Mouse (Mus musculus) limb, embryonic 11.5 days (tissue): ENCODE results near the gene Comp. TPM values are rescaled to one million over a fixed set of nuclear protein-coding genes. Genes with fewer than 3 reads are reported as not detected.
A peak's percentile ranks its signal among the peaks of the same experiment; 100 is the strongest.

Source experiments
- ATAC-seq: fragments of 200-750 bp; cut with Nextera tagmentation; 2 replicates; pipeline ENCODE4 v1.8.0; 2017; ENCODE audit warnings: low read depth; ENCODE audit not compliant: insufficient number of reproducible peaks, low FRiP score, low TSS enrichment
- DNase-seq: peaks from one replicate; pipeline ENCODE4 v3.0.0-alpha.2; 2015; ENCODE audit warnings: low spot score
- H3K27ac ChIP-seq: fragments of 300-500 bp; sonication (generic); replicated peaks from 2 replicates; pipeline ENCODE4 v1.5.1; 2014; ENCODE audit warnings: low read depth, mild to moderate bottlenecking, low read length
- H3K27me3 ChIP-seq: fragments of 300-500 bp; sonication (generic); 2 replicates; pipeline ENCODE4 v1.6.1; 2014; ENCODE audit warnings: mild to moderate bottlenecking, low read length, mixed read lengths; ENCODE audit not compliant: control insufficient read depth, insufficient read depth
- H3K36me3 ChIP-seq: fragments of 300-500 bp; sonication (generic); 2 replicates; pipeline ENCODE4 v1.6.1; 2014; ENCODE audit warnings: mild to moderate bottlenecking, low read length, moderate library complexity, mixed read lengths; ENCODE audit not compliant: control insufficient read depth, insufficient read depth
- H3K4me1 ChIP-seq: fragments of 300-500 bp; sonication (generic); 2 replicates; pipeline ENCODE4 v1.6.1; 2014; ENCODE audit warnings: low read length, mixed read lengths; ENCODE audit not compliant: control insufficient read depth, insufficient read depth
- H3K4me2 ChIP-seq: fragments of 300-500 bp; sonication (generic); 2 replicates; pipeline ENCODE4 v1.6.1; 2014; ENCODE audit warnings: low read depth, mild to moderate bottlenecking, moderate library complexity; ENCODE audit not compliant: severe bottlenecking
- H3K4me3 ChIP-seq: fragments of 300-500 bp; sonication (generic); 2 replicates; pipeline ENCODE4 v1.5.1; 2014; ENCODE audit warnings: low read depth, low read length
- H3K9ac ChIP-seq: fragments of 300-500 bp; sonication (generic); 2 replicates; pipeline ENCODE4 v1.6.1; 2014; ENCODE audit warnings: mild to moderate bottlenecking, low read length
- H3K9me3 ChIP-seq: fragments of 300-500 bp; sonication (generic); 2 replicates; pipeline ENCODE4 v1.6.1; 2016; ENCODE audit warnings: low read length; ENCODE audit not compliant: control insufficient read depth
- WGBS: fragments of 180-500 bp; shearing (Covaris S2); extraction: QIAGEN DNeasy Blood & Tissue Kit; methylation state at CpG from one replicate; pipeline ENCODE4 v1.1.7; 2014; 5-methylcytosine and 5-hydroxymethylcytosine counted together
- polyA plus RNA-seq: library from polyadenylated mRNA; unstranded; fragments of >200 nt; fragmentation: Nextera tagmentation; extraction: Ambion mirVana; gene quantifications from 2 replicates; pipeline ENCODE4 v1.2.1, GENCODE M21; 2014

Comp gene
- polyA plus RNA-seq, 1 experiment from 2014 or later = 0.43 TPM

DNA sequence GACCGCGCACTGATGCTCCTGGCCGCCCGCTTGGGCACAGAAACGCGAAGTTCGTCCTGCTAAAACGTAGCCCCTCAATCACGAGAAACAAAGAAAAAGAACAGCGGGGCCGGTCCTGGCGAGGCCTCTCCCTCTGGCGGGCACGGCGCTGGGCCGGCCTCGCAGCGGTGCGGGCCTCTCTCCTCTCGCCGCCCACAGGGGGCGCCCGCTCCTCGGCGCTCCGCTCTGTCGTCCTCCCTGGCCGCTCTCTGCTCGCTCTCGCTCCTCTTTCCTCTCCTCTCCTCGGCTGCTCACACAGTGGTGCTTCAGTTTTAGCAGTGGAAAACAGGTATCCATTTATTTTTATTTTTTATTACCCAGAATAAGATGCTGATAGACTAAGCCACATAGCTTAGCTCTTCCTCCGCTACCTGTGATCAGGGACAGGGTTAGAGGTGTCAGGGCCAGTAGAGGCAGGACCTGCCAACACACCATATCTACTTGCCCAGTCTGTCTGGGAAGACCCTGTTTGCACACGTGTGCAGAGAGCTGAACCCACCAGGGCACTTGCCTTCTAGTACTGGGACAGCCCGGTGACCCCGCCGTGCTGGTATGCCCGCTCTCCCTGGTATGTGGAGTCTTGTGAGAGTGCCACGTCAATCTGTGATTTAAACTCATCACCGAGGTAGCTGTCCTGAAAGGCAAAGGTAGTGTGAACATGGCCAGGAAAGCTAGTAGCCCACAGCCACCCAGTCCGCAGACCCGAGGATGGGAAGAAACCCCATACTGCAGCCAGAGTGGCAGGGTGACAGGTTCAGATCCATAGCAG, 41.1 kb upstream of the Comp start:
- H3K4me1 ChIP-seq = peaks cover 22% of the 10 kb centered on the region

DNA sequence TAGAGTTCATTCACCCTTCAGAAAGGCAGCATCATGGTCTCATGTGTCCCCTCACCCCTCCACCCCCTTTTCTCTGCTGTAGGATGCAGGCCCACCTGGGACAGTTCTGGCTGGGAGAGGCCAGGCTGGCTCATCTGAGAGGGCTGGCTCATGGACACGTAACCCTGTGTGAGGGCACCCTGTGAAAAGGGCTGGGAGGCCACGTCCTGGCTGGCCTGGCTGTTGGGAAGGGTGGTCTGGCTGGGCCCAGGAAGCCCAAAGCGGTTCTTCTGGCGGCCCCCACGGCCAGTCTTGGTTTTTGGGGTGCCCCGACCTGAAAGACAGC, 40.5 kb upstream of the Comp start:
- Histone ChIP-seq H3K4me3 (no peak overlapping the region), H3K4me2 (no peak overlapping the region), H3K9ac (no peak overlapping the region), H3K36me3 (peaks cover 55% of the 10 kb centered on the region), H3K9me3 (no peaks in the 10 kb centered on the region), H3K27ac (no peak overlapping the region), H3K4me1 (peaks cover 22% of the 10 kb centered on the region), H3K27me3 (no peaks in the 10 kb centered on the region)
- ATAC-seq = no peak
- no peak for DNase-seq
- WGBS = 87% methylated on average over 6 of the region's 6 CpGs

More for the DNA sequence above, 41.1 kb upstream of the Comp start:
- no peak overlapping the region for H3K4me3 ChIP-seq
- peaks cover 50% of the 10 kb centered on the region for H3K36me3 ChIP-seq
- no peaks in the 10 kb centered on the region for H3K9me3 ChIP-seq
- H3K4me2 ChIP-seq = 0 out of 2 replicates have a peak overlapping the region, but pooled peaks have one; percentile 7
- DNase-seq = peak; percentile 90
- WGBS = 25% methylated on average over 41 of the region's 41 CpGs
- peak overlapping the region; percentile 49; the same call in 1 of the 2 replicates for H3K9ac ChIP-seq
- no peaks in the 10 kb centered on the region for H3K27me3 ChIP-seq
- ATAC-seq = peak; percentile 65; the same call in 1 of the 2 replicates
- 0 out of 2 replicates have a peak overlapping the region, but pooled peaks have one; percentile 30 for H3K27ac ChIP-seq

DNA sequence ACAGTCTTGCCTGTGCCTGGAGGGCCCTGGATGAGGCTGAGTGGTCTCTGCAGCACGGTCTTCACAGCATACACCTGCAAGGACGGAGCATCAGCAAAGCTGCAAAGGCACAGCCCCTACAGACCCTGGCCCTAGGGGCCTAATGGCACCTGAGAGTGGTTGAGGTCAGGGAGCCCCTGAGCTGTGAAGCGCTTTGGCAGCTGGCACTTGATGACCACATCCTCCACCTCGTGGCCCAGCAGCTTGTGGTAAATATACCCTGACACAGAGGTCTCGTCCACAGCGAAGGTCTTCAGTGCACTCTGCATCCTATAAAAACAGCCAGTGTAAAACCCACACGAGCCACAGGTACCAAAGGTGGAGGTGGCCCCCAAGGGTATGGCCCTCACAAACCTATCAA, 34.4 kb upstream of the Comp start:
- no peaks in the 10 kb centered on the region for H3K27me3 ChIP-seq
- no peak overlapping the region for H3K4me2 ChIP-seq
- no peak overlapping the region for H3K9ac ChIP-seq
- DNase-seq = no peak
- H3K4me3 ChIP-seq = no peak overlapping the region
- H3K36me3 ChIP-seq = peaks cover 65% of the 10 kb centered on the region
- 96% methylated on average over 7 of the region's 7 CpGs for WGBS
- H3K27ac ChIP-seq = no peak overlapping the region
- no peaks in the 10 kb centered on the region for H3K9me3 ChIP-seq
- ATAC-seq = no peak
- H3K4me1 ChIP-seq = peaks cover 15% of the 10 kb centered on the region

DNA sequence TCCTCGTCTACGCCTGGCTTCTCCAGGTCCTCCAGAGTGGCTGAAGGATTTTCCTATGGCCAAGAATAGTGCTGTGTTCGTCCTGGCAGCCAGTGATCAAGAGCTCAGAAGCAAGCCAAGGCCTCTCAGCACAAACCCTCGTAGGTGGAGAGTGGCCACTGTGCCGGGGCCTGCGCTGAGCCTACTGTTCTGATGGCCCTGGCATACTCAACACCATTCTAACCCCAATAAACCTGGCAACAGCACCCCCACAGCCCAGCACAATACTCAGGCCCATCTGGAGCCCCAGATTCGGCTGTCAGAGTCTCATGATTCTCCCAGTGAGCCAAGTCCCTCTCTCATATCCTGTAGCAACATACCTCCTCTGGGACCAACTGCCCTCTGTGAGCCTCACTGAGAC, 32.7 kb upstream of the Comp start:
- H3K27ac ChIP-seq = no peak overlapping the region
- no peak overlapping the region for H3K4me2 ChIP-seq
- H3K36me3 ChIP-seq = peaks cover 52% of the 10 kb centered on the region
- no peak for DNase-seq
- H3K4me3 ChIP-seq = no peak overlapping the region
- WGBS = 91% methylated on average over 7 of the region's 7 CpGs
- ATAC-seq = no peak
- H3K9me3 ChIP-seq = no peaks in the 10 kb centered on the region
- H3K27me3 ChIP-seq = no peaks in the 10 kb centered on the region
- H3K4me1 ChIP-seq = peaks cover 22% of the 10 kb centered on the region
- H3K9ac ChIP-seq = no peak overlapping the region

DNA sequence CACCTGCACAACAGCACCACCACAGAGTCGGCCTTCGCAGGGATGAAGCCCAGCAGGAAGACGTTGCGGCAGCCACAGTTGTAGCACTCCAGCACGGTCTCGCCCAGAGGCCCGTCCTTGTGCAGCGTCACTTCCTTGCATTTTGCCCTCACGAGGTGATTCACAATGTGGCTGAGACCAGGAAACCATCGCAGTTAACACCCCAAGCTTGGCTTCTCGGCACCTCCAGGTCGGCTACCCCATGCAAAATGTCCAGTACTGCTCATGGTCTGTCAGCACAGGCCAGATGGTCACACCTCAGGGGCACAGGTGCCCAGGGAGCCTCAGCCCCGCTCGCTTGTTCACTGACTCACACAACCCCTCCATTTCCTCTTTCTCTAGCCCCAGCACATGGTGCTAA, 31.4 kb upstream of the Comp start:
- H3K4me2 ChIP-seq = no peak overlapping the region
- no peaks in the 10 kb centered on the region for H3K9me3 ChIP-seq
- WGBS = 84% methylated on average over 14 of the region's 14 CpGs
- H3K27me3 ChIP-seq = no peaks in the 10 kb centered on the region
- ATAC-seq = no peak
- no peak overlapping the region for H3K4me3 ChIP-seq
- DNase-seq = no peak
- H3K4me1 ChIP-seq = peaks cover 22% of the 10 kb centered on the region
- no peak overlapping the region for H3K27ac ChIP-seq
- H3K9ac ChIP-seq = no peak overlapping the region
- H3K36me3 ChIP-seq = peaks cover 42% of the 10 kb centered on the region

DNA sequence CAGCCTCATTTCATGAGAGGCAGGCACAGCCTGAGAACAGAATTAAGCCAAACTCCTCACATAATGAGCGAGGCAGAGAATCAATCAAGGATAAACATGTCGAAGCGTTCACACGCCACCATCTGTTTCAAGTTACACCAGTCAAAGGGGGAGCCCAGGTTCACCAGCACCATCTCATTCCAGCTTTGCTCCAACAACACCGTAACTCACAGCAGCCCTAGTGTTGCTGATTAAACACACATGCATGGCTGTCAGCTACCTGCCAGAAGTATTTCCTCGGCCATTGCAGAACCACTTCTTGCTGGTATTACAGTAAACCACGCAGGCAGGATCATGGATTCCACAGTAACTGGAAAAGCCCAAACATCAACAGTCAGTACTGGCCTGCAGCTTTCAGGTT, 30.3 kb upstream of the Comp start:
- Histone ChIP-seq H3K4me2 (no peak overlapping the region), H3K36me3 (peaks cover 31% of the 10 kb centered on the region), H3K27ac (peak overlapping the region; percentile 59; the same call in 1 of the 2 replicates), H3K27me3 (no peaks in the 10 kb centered on the region), H3K4me3 (no peak overlapping the region), H3K9me3 (no peaks in the 10 kb centered on the region), H3K9ac (no peak overlapping the region), H3K4me1 (peaks cover 22% of the 10 kb centered on the region)
- ATAC-seq (no peak), DNase-seq (peak; percentile 67)
- 22% methylated on average over 7 of the region's 7 CpGs for WGBS

DNA sequence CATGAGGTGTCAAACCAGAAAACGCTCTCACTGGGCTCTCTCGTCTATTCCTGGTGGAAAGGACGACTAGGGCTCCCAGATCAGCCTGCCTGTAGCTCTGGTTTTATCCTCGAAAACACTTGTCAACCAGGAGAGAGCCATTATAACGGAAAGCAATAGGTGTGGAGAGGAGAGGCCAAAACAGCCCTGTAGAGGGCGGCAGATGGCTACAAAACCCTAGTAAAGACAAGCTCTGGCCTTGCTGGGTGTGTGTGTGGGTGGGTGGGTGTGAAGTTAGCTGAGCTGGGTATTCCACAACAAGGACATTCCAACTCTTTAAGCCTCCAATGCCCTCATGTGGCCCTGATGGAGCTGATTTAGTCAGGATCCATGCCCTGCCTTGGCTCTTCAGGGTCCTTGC, 29.7 kb upstream of the Comp start:
- H3K36me3 ChIP-seq = peaks cover 28% of the 10 kb centered on the region
- no peaks in the 10 kb centered on the region for H3K9me3 ChIP-seq
- H3K4me3 ChIP-seq = no peak overlapping the region
- WGBS = 48% methylated on average over 6 of the region's 6 CpGs
- peaks cover 22% of the 10 kb centered on the region for H3K4me1 ChIP-seq
- H3K9ac ChIP-seq = no peak overlapping the region; the same call in 1 of the 2 replicates
- H3K27me3 ChIP-seq = no peaks in the 10 kb centered on the region
- peak; percentile 73 for DNase-seq
- peak overlapping the region; percentile 59; the same call in 1 of the 2 replicates for H3K27ac ChIP-seq
- no peak for ATAC-seq
- 0 out of 2 replicates have a peak overlapping the region, but pooled peaks have one; percentile 4 for H3K4me2 ChIP-seq

DNA sequence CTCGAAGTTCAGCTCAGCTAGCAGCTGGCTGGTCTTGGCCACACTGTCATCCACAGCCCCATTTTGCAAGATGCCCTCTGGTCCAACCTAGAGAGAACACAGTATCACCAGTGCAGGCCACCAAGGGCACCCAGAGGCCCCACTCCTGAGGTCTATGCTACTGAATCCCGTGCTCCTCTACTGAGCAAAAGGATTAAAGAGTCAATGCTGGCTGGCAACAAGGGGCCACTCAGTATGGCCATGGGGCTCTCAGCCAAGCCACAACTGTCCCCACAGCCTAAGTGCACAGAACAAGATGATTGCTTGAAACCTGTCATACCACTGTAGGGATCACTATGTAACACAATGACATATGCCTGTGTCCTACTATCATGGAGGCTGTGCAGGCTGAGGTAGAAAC, 29.1 kb upstream of the Comp start:
- no peaks in the 10 kb centered on the region for H3K9me3 ChIP-seq
- H3K4me2 ChIP-seq = no peak overlapping the region
- peaks cover 22% of the 10 kb centered on the region for H3K4me1 ChIP-seq
- DNase-seq (no peak), ATAC-seq (no peak)
- no peak overlapping the region for H3K27ac ChIP-seq
- WGBS = 88% methylated on average over 2 of the region's 2 CpGs
- no peaks in the 10 kb centered on the region for H3K27me3 ChIP-seq
- H3K4me3 ChIP-seq = no peak overlapping the region
- H3K9ac ChIP-seq = 0 out of 2 replicates have a peak overlapping the region, but pooled peaks have one; percentile 37
- H3K36me3 ChIP-seq = peaks cover 27% of the 10 kb centered on the region
